Mouse (Mus musculus): ENCODE results near the gene Fbrsl1.

DNA sequence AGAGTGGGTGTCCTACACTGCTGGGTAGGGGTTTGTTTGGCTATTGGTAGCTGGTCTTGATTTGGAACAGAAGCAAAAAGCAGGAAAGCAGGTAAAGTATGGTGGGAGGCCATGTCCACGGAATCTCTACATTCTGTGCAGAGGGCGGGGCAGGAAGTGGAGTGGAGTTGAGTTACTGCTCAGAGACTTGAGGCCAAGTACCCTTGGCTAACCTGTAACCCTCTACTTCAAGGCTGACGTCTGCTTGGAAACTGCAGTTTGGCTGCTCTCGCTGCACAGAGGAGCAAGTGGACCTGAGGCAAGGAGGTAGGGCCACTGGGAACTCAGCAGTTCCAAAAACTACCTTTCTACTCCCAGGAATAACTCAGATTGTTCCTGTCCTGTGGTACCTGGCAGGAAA, 103.8 kb downstream of the Fbrsl1 start, which contains the start of gene Lrcol1:
- TF ChIP-seq TAL1 (IDR thresholded peaks at IDR 0.05; ENCODE audit: low read length) (no peak), GATA1 (IDR thresholded peaks at IDR 0.05; ENCODE audit: low read length) (no peak)
